Mouse (Mus musculus) lung, adult 2 months (tissue): ENCODE measurements around the gene 4931414P19Rik.

Experiments
- CTCF ChIP-seq: fragments of 200-500 bp; IDR thresholded peaks from 2 replicates; pipeline ENCODE4 v1.5.1; 2011; ENCODE audit warnings: mild to moderate bottlenecking, low read length, control low read depth; ENCODE audit not compliant: insufficient read depth
- POLR2A ChIP-seq: fragments of 200-500 bp; IDR thresholded peaks from 2 replicates; pipeline ENCODE4 v1.6.1; 2011; ENCODE audit warnings: low read depth, mild to moderate bottlenecking, control low read depth, low read length, borderline replicate concordance; ENCODE audit errors: extremely low read depth

DNA sequence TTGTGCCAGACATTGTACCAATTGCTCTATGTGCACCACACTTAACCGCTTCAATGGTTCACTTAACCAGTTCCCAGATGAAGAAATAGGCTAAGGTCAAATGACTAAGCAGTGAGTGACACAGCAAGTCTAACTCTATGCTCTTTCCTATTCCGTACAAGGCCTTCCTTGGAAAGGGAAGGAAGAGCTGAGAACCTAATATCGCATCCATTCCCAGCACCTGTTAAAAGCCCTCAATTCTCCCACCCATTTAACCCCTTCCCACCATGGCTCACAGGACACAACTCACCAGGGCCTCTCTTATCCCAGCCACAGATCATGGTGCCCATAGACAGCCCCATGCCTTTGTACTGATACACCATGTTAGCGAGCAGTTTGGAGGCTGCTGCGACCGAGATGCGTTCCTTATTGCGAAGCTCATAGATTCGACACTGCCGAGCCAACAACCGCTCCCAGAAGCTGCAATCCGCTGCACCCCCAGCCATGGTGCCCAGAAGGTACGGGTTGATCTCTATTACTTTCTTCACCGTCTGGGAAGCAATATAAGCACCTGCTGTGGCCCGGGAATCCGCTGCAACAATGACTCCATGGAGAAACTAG lies 10.5 kb upstream of the 4931414P19Rik start:
- TF ChIP-seq POLR2A: no peak
- no peak for TF ChIP-seq CTCF
